Mouse (Mus musculus) ES-Bruce4 (cell line): Measurements from ENCODE around the gene Pcbp3.

Experiments used
- CTCF ChIP-seq: IDR thresholded peaks from one replicate; pipeline ENCODE4 v1.8.1; 2011; ENCODE audit warnings: low read depth, low read length
- POLR2A ChIP-seq: IDR thresholded peaks from one replicate; pipeline ENCODE4 v1.8.1; 2011; ENCODE audit warnings: low read length; ENCODE audit not compliant: insufficient read depth

GRCm38 (mm10) chr10:76906434-76906833 lies 55.3 kb downstream of the Pcbp3 start:
- TF ChIP-seq POLR2A (no peak), CTCF (no peak)
